Mouse (Mus musculus) cerebellum, adult 8-10 months (tissue): ENCODE results near the gene E2f4.
A peak's percentile ranks its signal among the peaks of the same experiment; 100 is the strongest.

Source experiments
- DNase-seq: peaks from one replicate; pipeline ENCODE4 v3.0.0; 2022

E2f4 gene

GRCm38 (mm10) chr8:105294776-105295175, 2.7 kb upstream of the E2f4 start:
- DNase-seq: no peak

GRCm38 (mm10) chr8:105295256-105295655, 2.2 kb upstream of the E2f4 start:
- DNase-seq: no peak

GRCm38 (mm10) chr8:105295895-105296573, 1.4 kb upstream of the E2f4 start, which contains the start of gene Exoc3l:
Exoc3l (minus strand) TSS chr8:105296101.
- no peak for DNase-seq

- DNase-seq: no peak
Measured at GRCm38 (mm10) chr8:105298351-105299252, 1.1 kb downstream of the E2f4 start.

- no peak for DNase-seq
Measured at GRCm38 (mm10) chr8:105299962-105300361, 2.5 kb downstream of the E2f4 start.

GRCm38 (mm10) chr8:105303396-105303795, 5.9 kb downstream of the E2f4 start:
- no peak for DNase-seq

- no peak for DNase-seq
Measured at GRCm38 (mm10) chr8:105303874-105304273, 6.4 kb downstream of the E2f4 start.

- DNase-seq: no peak
Measured at GRCm38 (mm10) chr8:105304325-105305210, 7.1 kb downstream of the E2f4 start.

- peak; percentile 78 for DNase-seq
Measured at GRCm38 (mm10) chr8:105305211-105306145, 8.0 kb downstream of the E2f4 start, which contains the start of gene Elmo3. Elmo3 (plus strand) TSS chr8:105305601.

GRCm38 (mm10) chr8:105306146-105306691, 8.8 kb downstream of the E2f4 start:
- DNase-seq: peak; percentile 49

- peak; percentile 31 for DNase-seq
Measured at GRCm38 (mm10) chr8:105307670-105308069, 10.2 kb downstream of the E2f4 start.

- peak; percentile 36 for DNase-seq
Measured at GRCm38 (mm10) chr8:105308428-105308827, 11.0 kb downstream of the E2f4 start.

- DNase-seq: peak; percentile 90
Measured at GRCm38 (mm10) chr8:105309142-105309847, 11.8 kb downstream of the E2f4 start.

- peak; percentile 49 for DNase-seq
Measured at GRCm38 (mm10) chr8:105310118-105310517, 12.7 kb downstream of the E2f4 start.

- DNase-seq: no peak
Measured at GRCm38 (mm10) chr8:105311718-105312117, 14.3 kb downstream of the E2f4 start.

- DNase-seq: peak; percentile 39
Measured at GRCm38 (mm10) chr8:105312891-105313481, 15.5 kb downstream of the E2f4 start.

GRCm38 (mm10) chr8:105313622-105314402, 16.3 kb downstream of the E2f4 start:
- DNase-seq: no peak

- peak; percentile 57 for DNase-seq
Measured at GRCm38 (mm10) chr8:105315073-105315769, 17.8 kb downstream of the E2f4 start.

- DNase-seq: no peak
Measured at GRCm38 (mm10) chr8:105317941-105318340, 20.5 kb downstream of the E2f4 start.
